Mouse (Mus musculus): ENCODE data around the gene Rad9a. TPM values are rescaled to one million over a fixed set of nuclear protein-coding genes. Genes with fewer than 3 reads are reported as not detected.
A peak's percentile ranks its signal among the peaks of the same experiment; 100 is the strongest.

The Rad9a gene
- total RNA-seq, 2 experiments from 2014 or later, result 14.7 to 16.2 TPM

DNA sequence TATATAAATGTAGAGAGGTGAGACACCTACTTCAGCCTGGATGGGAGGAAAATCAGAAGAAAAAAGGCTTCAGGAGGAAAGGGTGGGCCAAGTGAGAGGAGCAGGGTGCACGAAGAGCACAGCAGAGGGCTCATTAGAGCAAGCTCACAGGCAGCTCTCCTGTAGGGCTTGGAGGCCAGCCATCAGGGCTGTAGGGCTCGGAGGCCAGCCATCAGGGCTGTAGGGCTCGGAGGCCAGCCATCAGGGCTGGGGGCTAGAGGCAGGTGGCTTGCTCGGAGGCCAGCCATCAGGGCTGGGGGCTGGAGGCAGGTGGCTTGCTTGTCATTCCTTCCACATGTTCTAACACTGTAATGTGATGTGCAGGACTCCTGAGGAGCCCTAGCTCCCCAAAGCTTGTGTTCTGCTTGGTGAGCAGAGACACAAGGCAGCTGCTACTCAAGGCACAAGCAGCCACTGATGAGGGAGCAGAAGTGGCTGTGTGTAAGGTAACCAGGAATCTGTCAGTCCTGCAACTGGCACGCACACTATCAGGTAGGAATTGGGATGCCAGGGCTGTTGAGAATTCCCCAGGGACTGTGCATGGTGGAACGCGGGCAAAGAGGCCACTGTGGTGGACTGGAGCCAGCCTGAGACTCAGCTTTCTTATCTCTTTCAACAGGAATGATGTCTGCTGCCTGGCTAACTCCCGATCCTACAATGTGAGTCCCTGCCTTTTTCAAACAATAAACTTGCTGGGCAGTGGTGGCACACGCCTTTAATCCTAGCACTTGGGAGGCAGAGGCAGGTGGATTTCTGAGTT is 34.6 kb downstream of the Rad9a start:
- no peak for DNase-seq (ENCODE audit: low spot score in 2 of 2)

DNA sequence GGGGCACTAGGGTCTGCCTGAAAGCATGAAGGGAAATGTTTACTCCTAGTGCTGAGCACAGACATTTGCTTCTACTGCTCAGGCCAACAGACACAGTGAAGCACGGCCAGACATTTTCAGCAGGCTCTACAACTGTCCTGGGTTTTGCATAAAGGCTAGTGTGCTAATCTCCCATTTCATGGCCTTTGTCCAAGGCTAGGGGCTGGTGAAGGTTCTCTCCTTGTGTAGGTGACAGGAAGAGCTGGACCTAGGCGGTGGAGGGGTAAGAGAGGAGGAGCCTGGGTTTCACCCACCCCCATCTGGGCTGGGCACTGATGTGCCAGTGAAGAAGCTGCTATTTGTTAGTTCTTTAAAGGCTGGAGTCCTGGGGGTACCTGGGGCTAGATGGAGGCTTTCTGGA is 36.7 kb downstream of the Rad9a start:
- DNase-seq (ENCODE audit: low spot score in 2 of 2), result no peak

DNA sequence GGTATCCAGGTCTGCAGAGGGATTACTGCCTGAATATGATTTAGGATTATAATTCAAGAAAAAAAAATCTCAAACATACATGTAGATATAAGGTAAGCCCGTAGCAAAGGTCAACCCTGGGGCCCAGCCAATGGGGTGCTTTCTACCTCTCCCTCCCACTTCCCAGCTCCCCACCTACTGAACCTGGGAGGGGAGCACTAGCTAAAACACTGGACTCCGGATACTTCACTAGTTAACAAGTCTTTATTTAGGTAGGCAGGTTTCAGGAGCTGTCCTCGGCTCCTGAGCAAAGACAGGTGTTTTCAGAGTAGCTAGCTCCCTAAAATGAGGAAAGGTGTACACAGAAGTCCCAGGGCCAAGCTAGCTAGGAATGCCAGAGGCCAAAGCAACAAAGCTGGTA is 37.4 kb downstream of the Rad9a start:
- no peak for DNase-seq (ENCODE audit: low spot score in 2 of 2)

DNA sequence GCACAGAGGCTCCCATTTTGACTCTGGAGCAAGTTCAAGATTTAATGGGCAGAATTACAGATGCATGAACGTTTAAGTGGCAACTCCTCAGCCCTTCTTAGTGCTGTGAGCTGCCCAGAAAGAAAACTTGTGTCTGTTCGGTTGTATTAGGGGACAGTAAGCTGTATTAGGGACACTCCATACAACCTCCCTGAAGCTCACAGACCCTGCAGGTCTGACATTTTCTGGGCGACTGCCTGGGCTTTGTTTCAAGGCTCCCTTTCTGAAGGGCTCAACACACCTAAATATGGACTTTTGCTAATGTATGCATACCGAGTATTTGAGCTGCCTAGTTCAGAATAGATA is 37.9 kb downstream of the Rad9a start:
- DNase-seq (ENCODE audit: low spot score in 2 of 2), result no peak

DNA sequence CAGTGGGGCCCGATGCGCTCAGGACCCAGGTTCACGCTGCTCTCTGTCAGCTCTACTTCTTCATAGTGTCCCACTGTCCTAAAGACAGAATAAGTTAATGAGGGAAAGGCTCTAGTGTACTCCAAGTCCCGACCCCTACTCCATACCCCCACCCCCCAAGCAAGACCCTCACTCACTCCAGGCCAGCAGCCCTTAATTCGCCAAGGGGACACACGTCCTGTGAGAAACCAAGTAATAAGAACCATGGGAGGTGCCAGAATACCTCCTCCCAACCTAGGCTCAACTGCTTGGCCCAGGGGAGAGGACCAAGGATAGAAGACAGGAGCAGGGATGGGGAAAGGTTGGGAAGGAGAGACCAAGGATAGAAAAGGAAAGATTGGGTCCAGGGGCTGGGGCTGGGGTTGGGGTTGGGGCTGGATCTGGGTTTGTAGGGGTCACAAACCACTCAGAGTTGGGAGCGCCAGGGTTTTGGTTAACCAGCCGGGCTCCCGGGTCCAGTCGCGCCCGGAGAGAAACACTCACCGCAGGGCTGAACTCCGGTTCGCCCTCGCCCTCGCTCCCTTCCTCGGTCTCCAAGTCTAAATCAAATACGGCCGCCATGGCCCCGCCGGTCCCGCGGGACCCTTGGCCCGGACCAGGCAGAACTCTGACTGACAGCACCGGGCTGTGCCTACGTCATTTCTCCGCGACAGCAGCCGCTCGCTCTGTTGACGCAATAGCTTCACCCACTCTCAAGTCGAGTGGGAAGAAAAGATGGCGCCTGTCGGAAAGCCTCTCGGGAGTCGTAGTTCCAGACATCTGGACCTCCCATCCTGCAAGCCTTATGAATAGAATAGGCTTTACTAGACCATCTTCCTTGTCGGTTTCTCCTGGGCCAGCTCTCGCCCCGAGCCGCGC is 38.6 kb downstream of the Rad9a start, which contains the start of gene Rps6kb2:
Rps6kb2 (minus strand) TSS at position 709 of the 897 bp plus-strand sequence.
- peak; percentile 87 to 90 for DNase-seq (ENCODE audit: low spot score in 2 of 2)

DNA sequence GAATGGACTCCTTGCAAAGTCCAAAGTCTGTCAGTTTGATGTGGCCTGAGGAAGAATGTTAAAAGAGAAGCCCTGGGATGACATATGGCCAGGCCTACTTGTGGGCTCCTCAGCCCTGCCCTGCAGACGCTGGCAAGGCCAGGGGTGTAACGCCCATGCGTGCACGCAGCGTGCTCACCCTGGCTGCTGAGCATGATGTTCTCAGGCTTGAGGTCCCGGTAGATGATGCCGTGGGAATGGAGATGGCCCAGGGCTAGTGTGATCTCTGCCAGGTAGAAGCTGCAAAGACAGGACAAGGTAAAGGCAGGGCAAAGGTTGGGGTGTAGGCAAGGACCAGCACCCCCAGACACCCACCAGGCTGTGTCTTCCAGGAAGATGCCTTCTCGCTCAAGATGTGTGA is 42.4 kb downstream of the Rad9a start:
- DNase-seq (ENCODE audit: low spot score in 2 of 2), result no peak

DNA sequence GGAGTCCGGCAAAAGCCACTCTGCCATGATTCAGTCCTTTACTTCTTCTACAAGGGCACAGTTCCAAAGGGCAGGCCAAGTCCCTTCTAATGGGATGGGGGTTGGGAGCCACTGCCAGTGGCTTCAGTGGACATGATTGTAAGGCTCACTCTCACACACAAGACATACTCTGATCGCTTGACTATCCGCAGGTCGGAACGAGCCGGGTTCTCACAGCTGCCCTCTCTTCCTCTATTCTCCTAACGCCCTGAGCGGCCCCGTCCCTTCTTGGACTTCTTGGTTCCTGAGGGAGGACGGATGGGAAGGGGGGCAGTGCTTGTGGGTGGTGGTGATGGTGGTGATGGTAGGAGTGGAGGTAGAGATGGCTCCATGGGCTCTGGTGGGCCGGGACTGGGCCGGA is 44.7 kb downstream of the Rad9a start:
- DNase-seq (ENCODE audit: low spot score in 2 of 2), result no peak

DNA sequence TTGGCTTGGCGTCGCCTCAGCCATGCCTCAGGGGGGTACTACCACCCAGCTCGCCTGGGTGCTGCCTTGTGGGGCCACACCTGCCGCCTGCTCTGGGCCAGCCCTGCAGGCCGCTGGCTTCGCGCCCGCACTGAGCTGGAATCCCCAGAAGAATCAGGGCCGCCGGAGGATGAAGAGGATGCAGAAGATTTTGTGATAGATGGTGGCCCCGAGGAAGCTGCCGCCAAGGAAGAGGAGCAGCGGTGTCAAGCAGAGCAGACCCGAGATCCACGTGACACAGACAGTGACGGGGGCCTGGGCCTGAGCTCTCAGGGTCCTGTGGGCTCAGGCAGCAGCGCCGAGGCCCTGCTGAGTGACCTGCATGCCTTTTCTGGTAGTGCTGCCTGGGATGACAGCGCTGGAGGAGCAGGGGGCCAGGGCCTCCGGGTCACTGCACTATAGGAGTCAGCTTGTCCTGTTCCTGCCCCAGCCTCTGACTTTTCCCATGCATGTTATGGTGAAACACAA is 45.3 kb downstream of the Rad9a start:
- no peak for DNase-seq (ENCODE audit: low spot score in 2 of 2)

DNA sequence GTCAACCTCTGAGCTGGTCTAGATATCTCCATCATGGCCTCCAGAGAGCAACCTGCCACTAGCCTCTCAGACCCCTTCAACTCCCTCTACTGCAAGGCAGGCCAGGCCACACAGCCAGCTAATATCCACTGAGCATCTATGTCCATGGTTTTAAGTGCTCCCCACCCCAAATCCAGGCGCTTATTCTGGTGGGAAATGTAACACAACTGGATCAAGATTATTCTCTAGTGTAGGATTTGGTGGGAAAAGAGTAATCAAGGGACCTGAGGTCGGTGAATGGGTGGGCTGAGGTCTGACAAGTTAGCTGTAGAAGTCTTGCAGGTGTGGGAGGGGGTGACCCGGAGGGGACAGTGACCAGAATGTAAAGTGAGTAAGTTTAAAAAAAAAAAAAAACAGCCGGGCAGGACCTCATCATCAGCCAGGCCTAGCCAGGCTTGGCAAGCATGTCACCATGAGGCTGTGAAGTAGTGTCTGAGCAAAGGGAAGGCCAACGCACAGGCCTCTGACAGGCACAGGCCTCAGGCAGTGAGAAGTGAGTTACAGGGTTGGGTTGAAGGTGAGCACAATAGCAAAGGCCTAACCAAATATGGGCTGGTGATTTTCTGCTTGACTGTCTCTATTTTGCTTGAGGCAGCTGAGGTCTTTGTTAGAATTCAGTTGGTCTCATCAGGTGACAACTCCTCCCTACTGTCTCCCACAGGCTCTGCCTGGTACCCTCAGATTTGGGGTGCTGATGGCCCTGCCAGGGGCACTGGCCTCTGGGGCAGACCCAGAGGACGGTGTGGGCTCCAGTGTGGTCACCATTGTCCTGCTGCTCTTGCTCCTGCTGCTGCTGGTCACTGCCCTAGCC is 46.0 kb downstream of the Rad9a start:
- no peak for DNase-seq (ENCODE audit: low spot score in 2 of 2)

DNA sequence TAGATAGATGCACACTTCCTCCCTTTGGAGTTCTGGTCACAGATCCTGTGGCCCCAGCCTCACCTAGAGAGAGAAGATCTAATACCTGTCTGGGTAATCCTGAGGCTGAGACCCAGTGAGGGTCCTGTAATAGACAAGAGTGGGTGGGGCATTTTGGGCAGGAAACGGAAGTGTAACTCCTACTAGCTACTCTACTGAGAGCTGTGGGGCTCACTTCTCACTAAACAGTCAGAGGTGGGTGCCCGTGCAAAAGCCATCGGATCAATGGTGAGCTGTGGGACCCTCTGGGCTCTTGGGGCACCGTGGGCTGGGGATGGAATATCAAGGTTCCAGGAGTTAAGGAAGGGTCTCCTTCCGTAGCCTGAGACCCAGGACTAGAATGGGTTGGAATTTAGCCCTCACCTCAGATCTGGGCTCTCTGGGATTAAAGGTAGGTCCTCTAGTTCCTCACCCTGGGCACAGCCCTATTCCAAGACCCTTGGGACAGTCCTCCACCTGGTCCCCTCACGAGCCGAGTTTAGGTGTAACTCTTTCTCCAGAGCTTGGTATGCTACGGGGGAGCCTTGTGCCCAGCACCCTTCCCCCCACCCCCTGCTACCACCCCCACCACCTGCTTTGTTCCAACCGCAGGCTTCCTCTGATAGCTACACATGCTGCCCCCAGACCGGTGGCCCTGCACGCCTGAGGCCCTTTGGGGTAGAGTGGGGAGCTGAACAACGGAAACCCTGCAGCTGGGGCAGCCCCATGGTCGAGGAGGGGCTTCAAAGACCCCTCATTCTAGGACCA is 46.8 kb downstream of the Rad9a start:
- no peak for DNase-seq (ENCODE audit: low spot score in 2 of 2)

DNA sequence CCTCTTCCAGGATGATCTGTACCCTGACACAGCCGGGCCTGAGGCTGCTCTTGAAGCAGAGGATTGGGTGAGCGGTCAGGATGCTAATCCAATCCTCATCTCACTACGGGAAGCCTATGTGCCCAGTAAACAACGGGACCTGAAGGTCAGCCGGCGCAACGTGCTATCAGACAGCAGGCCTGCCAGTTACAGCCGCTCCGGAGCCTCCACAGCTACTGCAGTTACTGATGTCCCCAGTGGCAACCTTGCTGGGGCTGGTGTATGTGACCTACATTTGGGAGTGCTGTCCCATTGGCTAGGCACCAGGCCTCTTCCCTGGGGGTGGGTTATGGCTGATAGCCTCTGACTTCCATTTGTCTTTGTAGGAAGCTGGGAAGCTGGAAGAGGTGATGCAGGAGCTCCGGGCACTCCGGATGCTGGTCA is 48.2 kb downstream of the Rad9a start, which contains the start of gene Ptprcap:
Ptprcap (plus strand) TSS at position 373 of the 423 bp plus-strand sequence.
- DNase-seq (ENCODE audit: low spot score in 2 of 2), result no peak

DNA sequence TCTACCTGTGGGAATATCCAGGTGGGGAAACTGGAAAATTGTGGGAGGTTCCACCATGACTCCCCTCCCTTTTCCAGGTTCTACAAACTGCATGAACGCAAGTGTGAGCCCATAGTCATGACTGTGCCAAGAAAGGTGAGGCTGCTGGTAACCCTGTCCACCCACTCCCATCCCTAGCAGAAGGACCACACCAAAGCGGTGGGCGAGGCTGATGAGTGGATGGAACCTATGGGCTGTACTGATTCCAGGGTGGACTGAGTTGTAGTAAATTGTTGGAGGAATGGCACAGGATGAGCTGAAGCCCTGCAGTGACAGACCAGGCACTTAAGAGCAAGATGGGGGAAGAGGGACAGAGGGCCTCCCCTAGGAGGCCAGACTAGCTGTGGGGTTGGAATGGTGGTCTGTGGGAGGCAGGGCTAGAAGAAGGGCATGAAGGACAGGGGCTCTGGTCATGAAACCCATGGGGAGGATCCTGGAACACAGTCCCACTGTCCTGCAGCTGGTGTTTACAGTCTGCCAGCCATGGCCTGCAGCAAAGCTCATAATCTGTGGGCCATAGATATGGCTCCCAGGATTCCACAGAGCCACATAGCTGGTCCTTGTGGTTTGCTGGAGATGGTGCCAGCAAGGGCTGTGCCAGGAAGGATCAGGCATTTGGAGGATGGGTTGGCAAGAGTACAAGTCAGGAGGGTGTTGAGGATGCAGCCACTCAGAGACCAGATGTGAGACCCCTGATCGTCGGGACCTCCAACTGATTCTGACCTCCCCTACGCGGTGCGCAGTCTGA is 48.8 kb downstream of the Rad9a start:
- no peak for DNase-seq (ENCODE audit: low spot score in 2 of 2)

DNA sequence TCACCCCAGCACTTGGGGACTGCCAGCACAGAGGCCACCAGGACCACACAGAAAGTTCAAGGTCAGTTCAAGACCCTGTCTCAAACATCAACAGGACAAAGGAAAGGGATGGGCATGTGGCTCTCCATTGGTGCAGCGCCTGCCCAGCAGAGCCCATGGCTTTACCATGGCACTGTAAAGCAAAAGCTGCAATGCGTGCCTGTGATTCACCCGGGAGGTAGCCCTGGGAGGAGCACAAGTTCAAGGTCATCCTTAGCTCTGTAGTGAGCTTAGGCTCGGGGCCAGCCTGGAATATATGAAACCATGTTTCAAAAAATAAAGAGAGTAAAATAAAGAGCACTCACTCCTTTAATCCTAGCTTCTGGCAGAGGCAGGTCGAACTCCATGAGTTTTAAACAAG is 49.6 kb downstream of the Rad9a start:
- no peak for DNase-seq (ENCODE audit: low spot score in 2 of 2)

DNA sequence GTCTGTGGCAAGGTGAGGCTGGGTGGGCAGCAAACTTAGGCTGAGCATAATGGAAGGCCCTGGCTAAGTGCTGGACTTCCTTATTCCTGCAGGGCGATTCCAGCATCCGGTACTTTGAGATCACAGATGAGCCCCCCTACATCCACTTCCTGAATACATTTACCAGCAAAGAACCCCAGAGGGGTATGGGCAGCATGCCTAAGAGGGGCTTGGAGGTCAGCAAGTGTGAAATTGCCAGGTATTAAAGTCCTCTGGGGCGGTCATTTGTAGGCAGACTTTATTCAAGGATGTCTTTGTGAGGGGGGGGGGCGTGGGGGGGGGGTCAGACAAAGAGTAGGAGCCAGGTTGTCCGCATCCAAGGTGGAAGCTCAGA is 50.0 kb downstream of the Rad9a start:
- DNase-seq (ENCODE audit: low spot score in 2 of 2), result no peak

DNA sequence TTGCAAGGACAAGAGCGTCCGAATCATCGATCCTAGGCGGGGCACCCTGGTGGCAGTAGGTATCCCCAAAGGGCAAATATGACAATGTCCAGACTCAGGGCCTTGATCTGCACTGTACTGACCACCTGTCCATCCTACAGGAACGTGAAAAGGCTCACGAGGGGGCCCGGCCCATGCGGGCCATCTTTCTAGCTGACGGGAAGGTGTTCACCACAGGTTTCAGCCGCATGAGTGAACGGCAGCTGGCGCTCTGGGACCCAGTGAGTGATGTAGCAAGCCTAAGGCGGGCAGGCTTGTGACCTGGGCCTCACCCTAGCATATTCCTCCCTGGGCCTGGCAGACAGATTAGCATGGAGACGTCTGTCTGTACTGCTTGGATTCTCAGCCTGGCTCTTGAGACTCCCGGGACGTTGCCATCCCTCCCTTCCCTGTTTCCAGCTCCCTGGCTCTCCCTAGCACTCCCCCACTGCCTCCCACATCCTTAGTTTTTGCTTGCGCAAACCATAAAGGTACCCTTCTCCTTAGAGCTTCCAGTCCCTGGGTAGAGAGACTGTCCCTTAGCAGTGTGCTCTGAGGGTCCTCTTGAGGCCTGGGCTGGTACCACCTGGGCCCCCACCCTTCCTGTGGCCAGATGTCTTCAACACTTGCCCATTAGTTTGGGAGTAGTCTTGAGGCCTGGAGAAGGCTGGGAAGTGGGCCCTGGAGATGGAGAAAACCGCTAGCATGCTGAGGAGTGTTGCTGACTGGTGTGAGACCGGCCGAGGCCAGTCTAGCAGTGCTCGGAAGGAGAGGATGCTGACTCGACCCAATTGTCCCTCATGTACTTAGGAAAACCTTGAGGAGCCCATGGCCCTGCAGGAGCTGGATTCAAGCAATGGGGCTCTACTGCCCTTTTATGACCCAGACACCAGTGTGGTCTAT is 50.6 kb downstream of the Rad9a start:
- DNase-seq (ENCODE audit: low spot score in 2 of 2), result no peak

DNA sequence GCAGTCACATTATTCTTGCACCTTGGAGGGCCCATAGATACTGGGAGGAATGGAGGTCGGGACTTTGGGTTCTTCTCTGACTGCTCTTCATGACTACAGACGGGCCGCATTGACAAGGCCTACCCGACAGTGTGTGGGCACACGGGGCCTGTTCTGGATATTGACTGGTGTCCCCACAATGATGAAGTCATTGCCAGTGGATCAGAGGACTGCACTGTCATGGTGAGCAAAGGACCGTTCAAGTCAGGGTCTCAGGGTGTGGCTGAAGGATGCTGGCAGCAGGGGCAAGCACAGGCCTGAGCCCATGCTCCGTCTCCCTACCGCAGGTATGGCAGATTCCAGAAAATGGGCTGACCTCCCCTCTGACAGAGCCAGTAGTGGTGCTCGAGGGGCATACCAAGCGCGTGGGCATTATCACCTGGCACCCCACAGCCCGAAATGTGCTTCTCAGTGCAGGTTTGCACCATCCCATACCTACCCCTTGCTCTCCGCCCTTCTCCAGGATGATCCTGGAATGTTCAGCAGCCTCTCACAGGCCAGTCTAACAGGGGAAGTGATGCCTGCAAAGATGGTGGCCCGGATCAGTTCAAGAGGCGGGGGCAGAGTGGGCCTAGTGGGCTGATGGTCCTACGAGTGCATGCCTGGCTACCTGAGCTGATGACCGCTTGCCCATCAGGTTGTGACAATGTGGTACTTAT is 51.5 kb downstream of the Rad9a start:
- no peak for DNase-seq (ENCODE audit: low spot score in 2 of 2)

DNA sequence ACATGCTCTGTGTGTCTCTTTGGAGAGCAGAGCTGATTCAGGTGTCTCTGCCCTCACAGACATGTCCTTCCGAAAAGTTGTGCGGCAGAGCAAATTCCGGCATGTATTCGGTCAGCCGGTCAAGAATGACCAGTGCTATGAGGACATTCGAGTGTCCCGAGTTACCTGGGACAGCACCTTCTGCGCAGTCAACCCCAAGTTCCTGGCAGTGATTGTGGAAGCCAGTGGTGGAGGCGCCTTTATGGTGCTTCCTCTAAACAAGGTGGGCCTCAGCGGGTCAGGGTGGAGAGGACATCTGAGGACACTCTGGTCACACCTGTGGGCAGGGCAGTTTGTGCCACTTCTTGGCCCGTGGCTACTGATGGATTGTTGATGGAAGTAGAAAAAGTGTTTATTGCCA is 52.2 kb downstream of the Rad9a start:
- no peak for DNase-seq (ENCODE audit: low spot score in 2 of 2)

DNA sequence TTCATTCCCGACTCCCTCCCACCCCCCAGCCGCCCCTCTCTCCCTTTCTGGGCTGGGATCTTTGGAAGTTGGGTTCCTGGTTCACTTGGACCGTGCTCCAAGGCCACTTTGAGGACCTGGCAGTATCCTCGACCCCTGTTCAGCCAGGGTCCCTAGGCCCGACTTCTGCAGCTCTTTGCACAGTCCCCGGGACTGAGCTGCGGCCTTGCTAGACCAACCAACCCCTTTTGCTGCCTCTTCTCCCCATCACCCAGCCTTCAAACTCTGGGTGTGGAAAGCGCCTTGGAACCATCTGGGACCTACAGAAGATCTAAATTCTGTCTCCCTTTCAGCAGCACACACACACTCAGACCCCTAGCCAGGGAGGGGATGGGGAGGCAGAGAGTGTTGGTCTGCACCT is 52.6 kb downstream of the Rad9a start:
- DNase-seq (ENCODE audit: low spot score in 2 of 2), result no peak

Measured in adrenal gland, postnatal 4 days (tissue).